Mouse (Mus musculus) left cerebral cortex, adult 8-10 months (tissue): Measurements from ENCODE around the gene Timm23. TPM values are rescaled to one million over a fixed set of nuclear protein-coding genes. Genes with fewer than 3 reads are reported as not detected.
"Not testable (repeated sequence)": the region's sequence is repeated elsewhere in the genome, so short reads cannot be mapped to it uniquely, and the experiment has no call there.

Source experiments
- DNase-seq, 2 experiments: peaks; one replicate each; pipeline ENCODE4 v3.0.0; 2022; ENCODE audit warnings: low spot score in 2 of 2
- total RNA-seq, 4 experiments: library from RNA; stranded (reverse); gene quantifications; 2 replicates each; pipeline ENCODE4 v1.2.4; 2022

The Timm23 gene
- total RNA-seq, 4 experiments from 2014 or later = 56.9 to 83.5 (median 63.1) TPM

DNA sequence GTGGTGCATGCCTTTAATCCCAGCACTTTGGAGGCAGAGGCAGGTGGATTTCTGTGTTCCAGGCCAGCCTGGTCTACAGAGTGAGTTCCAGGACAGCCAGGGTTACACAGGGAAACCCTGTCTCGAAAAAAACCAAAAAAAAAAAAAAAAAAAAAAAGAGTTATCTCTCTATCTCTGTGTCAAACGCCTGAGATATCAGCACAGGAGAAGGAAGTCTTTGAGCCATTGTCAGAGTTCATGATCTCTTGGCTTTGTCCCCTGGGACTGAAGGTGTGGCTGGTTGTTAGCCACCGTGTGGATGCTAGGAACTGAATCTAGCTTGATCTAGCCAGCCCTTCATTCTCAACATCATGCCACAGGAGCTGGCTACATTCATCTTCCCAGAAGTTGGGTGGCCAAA, 65.2 kb downstream of the Timm23 start:
- not testable (repeated sequence) for DNase-seq

DNA sequence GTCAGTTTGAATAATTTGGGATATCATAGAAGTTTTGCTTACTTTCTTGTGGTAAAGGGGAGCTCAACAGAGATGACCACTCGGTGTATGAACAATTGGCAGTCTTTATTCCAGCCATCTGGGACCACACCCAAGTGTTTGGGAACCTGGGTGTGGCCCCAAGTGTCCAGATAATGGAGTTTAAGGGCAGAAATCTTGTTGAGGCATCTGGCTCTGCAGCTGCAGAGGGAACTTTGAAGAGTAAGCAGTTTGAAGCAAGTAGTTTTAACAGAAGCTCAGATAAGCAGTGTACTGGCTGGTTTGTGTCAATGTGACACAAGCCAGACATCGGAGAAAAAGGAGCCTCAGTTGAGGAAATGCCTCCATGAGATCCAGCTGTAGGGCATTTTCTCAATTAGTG, 67.4 kb downstream of the Timm23 start:
- DNase-seq = no peak

DNA sequence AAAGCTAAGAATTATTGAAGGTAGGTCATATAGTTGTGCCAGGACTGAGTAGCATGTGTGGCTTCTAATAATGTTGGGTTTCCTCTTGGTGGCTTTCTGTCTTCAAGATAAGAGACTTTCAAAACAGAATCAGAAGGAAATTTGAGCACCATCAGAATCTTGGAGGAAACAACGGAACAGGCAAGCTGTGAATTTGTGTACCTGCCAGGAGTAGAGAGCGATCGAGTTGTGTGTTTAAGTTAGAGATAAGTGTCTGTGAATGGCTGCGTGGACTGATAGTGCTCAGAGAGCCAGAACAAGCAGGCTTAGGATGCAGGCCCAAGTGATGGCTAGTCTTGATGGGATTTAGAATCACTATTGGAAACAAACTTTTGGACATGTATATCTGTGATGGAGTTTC, 69.9 kb downstream of the Timm23 start:
- DNase-seq = no peak

Other genes starting within 250 kb of the Timm23 start
- 1 to 10 TPM; 2.4 to 4.9 (median 4.1) TPM for gene Galnt15, start 172.9 kb downstream of the Timm23 start, total RNA-seq
- 10 to 100 TPM; 13.7 to 18.5 (median 16.4) TPM for gene Oxnad1, start 116.5 kb downstream of the Timm23 start, total RNA-seq
- gene Dph3, start 116.2 kb downstream of the Timm23 start, total RNA-seq = 10 to 100 TPM; 41.0 to 45.8 (median 45.1) TPM
- gene Msmb, start 59.9 kb downstream of the Timm23 start, total RNA-seq = not detected
- gene Ncoa4, start 42.0 kb downstream of the Timm23 start, total RNA-seq = 100 to 1,000 TPM in 1 of 4 experiments, 10 to 100 TPM in 3; 93.6 to 102 (median 95.5) TPM
- gene Parg, start 51 bp upstream of the Timm23 start, total RNA-seq = 10 to 100 TPM; 37.3 to 42.6 (median 38.8) TPM
- 100 to 1,000 TPM; 120 to 136 (median 125) TPM for gene Ogdhl, start 120.1 kb upstream of the Timm23 start, total RNA-seq
- under 1 TPM in 1 of 4 experiments, not detected in 3; 0.89 TPM for gene 1700024G13Rik, start 186.5 kb upstream of the Timm23 start, total RNA-seq